Mouse (Mus musculus) urinary bladder, adult 2 months (tissue): ENCODE data around the gene Eftud2. TPM values are rescaled to one million over a fixed set of nuclear protein-coding genes. Genes with fewer than 3 reads are reported as not detected.

Experiments
- DNase-seq: peaks from one replicate; pipeline ENCODE4 v3.0.0; 2022; ENCODE audit warnings: low spot score
- polyA plus RNA-seq: library from polyadenylated mRNA; depleted of rRNA; stranded (reverse); fragments of >200 nt; gene quantifications from 2 replicates; pipeline ENCODE4 v1.2.3, GENCODE M21; 2012; rRNA removed

Eftud2 gene
- polyA plus RNA-seq: 42.1 and 43.4 TPM in 2 replicates

GRCm38 (mm10) chr11:102880585-102881313 lies at the start of gene Eftud2, which contains the start of gene Ccdc103:
TSS of gene Eftud2 (minus strand) at chr11:102880985.
TSS of gene Ccdc103 (plus strand) at chr11:102881204.
- peak; percentile 87 for DNase-seq

- DNase-seq: no peak
Observed at GRCm38 (mm10) chr11:102925351-102925717, 44.5 kb upstream of the Eftud2 start.

- peak; percentile 84 for DNase-seq
Observed at GRCm38 (mm10) chr11:102924557-102925350, 44.0 kb upstream of the Eftud2 start, which contains the start of gene Kif18b. TSS of gene Kif18b (minus strand) at chr11:102925124.

DNA sequence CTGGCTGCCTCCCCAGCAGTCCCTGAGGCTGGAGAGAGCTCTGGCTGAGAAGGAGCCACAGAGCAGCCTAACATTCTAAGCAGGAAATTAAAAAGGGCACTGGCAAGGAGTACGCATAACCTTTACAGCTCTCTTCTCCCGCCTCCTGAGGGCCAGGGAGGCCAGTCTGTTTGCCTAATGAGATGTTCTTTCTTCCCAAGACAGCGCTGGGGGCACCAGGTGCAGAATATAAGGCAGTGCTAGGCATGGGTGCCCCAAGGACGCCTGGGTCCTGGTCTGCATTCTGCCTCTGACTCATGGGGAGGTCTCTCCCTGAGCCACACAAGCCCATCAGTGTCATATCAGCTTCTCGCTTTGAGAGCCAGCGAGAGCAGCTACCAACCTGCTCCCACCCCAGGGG lies 40.7 kb upstream of the Eftud2 start:
- no peak for DNase-seq

- DNase-seq: no peak
Observed at GRCm38 (mm10) chr11:102918077-102918476, 37.3 kb upstream of the Eftud2 start.

- DNase-seq: no peak
Observed at GRCm38 (mm10) chr11:102915380-102915779, 34.6 kb upstream of the Eftud2 start.

DNA sequence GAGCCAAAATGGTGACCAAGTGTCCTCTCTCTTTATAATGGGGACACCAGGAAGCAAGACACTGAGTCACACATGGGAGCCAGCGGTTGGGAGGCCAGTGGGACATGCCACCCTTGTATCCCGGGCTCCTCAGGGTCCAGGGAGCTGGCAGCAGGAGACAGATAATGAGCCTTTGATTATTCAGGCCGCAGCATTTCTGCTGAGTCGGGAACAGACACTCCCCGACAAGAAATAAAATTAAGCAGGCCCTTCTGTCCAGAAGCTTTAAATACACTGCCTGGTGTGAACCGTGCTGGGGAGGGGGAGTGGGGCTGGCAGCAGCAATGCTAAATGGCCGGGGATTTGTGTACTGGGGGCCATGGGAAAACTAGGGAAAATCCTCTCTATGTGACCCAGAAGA lies 30.6 kb upstream of the Eftud2 start:
- no peak for DNase-seq

DNA sequence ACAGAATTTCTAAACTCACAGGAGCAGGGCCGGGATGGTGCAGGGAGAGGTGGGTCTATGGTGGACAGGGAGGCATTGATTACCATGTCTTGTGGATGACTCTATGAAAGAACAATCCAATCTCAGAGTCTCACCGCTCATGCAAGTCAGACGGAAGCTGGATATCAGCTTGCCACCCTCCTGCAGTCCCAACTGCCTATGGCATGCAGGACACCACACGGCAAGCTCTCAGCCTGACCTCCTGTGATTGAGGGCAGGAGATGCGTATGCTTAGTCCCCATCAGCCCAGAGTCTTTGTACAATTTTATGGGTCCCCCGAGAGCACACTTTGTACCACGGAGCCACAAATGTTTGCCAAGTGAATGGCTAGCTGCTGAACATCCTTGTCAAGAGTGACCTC lies 22.9 kb upstream of the Eftud2 start:
- DNase-seq: no peak

DNA sequence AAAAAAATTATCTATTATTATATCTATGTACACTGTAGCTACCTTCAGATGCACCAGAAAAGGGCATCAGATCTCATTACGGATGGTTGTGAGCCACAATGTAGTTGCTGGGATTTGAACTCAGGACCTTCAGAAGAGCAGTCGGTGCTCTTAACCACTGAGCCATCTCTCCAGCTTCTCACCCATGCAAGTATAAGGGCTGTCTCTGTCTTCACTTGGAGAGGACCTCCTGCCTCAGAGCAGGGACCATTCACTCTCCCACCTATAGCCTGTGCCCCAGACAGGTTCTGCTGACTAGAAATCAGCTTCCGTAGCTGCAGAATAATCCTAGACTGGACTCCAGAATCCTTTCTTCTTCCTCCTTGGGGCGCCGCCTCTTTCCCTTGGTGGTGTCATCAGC lies 21.3 kb upstream of the Eftud2 start:
- DNase-seq: no peak

GRCm38 (mm10) chr11:102901199-102901598 lies 20.4 kb upstream of the Eftud2 start:
- no peak for DNase-seq

GRCm38 (mm10) chr11:102900763-102901162 lies 20.0 kb upstream of the Eftud2 start, which contains the start of gene Gfap:
TSS of gene Gfap (minus strand) at chr11:102900912.
- DNase-seq: peak; percentile 59

DNA sequence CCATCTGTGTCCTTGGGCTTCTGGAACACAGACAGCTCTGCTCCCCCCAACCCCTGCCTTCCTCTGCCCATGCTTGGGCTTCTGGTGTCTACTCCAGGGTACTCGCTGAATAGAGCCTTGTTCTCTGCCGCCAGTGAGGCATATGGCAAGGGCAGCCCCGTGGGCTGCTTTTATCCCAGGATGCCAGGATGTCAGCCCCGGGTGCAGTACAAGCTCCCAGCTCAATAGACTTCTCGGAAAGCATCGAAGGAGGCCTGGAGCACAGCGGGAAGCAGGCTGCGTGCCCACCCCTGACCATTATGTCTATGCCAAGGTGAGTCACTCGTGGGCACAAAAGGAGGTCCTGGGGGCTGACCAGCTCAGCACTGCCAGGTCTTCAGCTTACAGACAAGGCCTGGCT lies 17.6 kb upstream of the Eftud2 start:
- DNase-seq: no peak

DNA sequence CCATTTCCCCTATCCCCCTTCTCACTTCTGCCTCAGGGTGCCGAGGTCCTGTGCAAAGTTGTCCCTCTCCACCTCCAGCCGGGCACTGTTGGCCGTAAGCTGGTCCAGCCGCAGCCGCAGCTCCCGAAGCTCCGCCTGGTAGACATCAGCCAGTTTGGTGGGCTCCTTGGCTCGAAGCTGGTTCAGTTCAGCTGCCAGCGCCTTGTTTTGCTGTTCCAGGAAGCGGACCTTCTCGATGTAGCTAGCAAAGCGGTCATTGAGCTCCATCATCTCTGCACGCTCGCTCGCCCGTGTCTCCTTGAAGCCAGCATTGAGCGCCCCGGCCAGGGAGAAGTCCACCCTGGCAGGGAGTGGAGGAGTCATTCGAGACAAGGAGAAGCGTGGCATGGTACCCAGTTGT lies 15.9 kb upstream of the Eftud2 start:
- no peak for DNase-seq

GRCm38 (mm10) chr11:102895779-102896178 lies 15.0 kb upstream of the Eftud2 start:
- no peak for DNase-seq

- no peak for DNase-seq
Observed at GRCm38 (mm10) chr11:102894716-102895115, 13.9 kb upstream of the Eftud2 start.

DNA sequence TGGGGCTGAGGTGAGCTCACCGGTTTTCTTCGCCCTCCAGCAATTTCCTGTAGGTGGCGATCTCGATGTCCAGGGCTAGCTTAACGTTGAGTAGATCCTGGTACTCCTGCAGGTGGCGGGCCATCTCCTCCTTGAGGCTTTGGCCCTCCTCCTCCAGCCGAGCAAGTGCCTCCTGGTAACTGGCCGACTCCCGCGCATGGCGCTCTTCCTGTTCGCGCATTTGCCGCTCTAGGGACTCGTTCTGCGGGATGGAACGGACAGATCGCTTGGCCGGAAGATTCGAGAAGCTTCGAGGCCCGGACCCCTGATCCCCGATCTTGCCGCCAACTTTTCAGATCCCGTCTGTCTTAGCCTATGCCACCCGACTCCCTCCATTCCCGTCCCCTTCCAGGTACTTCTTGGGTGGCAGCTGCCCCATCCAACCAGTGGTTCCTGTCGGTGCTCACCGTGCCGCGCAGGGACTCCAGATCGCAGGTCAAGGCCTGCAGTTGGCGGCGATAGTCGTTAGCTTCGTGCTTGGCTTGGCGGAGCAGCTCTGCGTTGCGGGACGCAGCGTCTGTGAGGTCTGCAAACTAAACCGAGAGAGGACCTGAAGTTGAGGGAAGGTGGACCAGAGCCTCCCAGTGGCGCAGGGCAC lies 12.3 kb upstream of the Eftud2 start:
- peak; percentile 60 for DNase-seq

GRCm38 (mm10) chr11:102890096-102890495 lies 9.3 kb upstream of the Eftud2 start:
- DNase-seq: no peak

DNA sequence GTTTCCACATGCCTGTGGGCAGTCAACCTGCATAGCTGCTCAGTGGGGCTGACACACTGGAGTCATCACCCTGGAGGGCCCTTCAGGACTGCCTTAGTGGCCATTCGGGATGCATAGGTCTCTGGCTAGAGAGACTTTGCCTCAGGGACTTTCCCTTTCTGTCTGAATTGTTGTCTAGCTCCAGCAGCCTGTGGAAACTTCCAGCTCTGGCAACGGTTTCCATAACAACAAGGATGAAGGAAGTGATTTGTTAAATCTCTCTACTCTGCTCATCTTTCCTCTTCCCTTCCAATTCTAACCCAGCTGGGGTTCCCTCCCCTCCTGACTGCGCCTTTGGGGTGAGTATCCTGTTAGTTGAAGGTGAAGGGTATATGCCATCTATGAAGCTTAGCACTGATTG lies 7.3 kb upstream of the Eftud2 start:
- DNase-seq: no peak

DNA sequence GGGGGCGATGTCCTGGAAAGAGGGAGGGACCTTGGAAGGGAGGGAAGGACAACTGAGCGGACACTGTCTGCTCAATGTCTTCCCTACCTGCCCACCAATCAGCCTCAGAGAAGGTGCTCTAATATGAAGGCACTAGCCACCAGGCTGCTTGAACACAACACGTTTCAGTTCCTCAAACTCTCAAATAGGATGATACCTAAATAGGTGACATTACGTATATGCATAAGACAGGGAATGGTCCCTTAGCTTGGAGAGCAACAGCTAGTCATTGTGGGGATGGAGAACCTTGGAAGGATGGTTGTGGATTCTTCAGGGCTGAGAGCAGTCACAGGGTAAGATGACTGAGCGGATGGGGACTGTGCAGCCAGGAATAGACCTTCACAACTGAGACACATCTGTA lies 6.6 kb upstream of the Eftud2 start:
- DNase-seq: no peak

- no peak for DNase-seq
Observed at GRCm38 (mm10) chr11:102884616-102885219, 3.9 kb upstream of the Eftud2 start, which contains the start of gene Fam187a. TSS of gene Fam187a (plus strand) at chr11:102885169.

DNA sequence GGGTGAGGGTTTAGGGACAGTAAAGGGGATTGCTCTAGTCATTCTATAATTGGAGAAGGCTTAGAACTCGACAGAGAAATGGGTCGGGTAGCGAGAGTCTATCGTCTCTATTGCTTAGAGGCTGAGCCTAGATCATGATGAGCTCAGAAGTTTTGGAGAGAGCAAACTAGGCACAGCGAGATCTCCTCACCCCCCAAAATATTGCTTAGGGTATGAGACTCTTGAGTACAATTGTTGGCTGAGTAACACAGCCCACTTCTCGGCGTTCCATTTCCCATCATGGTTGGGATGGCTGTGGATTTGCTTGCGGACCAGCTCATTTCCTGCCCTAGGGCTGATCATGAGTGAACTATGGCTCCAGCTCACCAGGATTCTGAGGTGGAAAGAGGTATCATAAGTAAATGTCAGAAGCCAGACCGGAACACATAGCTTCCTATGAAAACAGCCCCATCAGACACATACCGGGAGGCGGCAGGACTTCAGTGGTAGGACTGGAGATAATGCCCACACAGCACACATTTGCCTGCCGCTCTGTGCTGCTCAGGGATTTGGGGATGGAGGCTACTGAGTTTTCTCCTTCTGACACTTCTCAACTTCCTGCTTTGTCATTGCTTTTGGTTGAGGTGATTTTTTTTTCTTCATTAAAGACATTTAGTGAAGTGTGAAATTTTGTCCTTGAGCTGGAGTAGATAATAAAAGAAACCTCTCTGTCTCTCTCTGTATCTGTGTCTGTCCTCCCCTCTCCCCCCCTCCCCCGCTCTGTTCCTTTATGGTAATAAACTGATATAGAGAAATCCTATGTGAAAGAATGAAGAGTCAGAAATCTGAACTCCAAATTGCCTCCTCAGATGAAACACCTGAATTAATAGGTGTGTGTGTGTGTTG lies 771 bp upstream of the Eftud2 start:
- no peak for DNase-seq
